Mouse (Mus musculus): Measurements from ENCODE around the gene Krtap4-7.
"Not testable (repeated sequence)": the region's sequence is repeated elsewhere in the genome, so short reads cannot be mapped to it uniquely, and the experiment has no call there.

The Krtap4-7 gene

DNA sequence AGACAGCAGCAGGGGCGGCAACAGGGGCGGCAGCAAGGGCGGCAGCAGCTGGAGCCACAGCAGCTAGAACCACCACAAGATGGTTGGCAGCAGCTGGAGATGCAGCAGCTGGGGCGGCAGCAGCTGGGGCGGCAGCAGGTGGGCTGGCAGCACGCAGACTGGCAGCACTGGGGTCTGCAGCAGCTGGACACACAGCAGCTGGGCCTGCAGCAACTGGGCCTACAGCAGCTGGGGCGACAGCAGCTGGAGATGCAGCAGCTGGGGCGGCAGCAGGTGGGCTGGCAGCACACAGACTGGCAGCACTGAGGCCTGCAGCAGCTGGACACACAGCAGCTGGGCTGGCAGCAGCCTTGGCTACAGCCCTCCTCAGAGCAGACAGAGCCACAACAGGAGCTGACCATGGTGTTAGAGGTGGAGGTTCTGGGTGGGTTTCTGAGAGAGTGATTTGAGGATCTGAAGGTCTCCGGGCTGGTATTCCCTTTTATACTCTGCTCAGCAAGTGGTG is at the start of gene Krtap4-7:
TSS of gene Krtap4-7 (minus strand) at position 455 of the 505 bp plus-strand sequence.
- DNase-seq (ENCODE audit: inconsistent age in 2 of 2, low spot score in 1 of 2): not testable (repeated sequence)

DNA sequence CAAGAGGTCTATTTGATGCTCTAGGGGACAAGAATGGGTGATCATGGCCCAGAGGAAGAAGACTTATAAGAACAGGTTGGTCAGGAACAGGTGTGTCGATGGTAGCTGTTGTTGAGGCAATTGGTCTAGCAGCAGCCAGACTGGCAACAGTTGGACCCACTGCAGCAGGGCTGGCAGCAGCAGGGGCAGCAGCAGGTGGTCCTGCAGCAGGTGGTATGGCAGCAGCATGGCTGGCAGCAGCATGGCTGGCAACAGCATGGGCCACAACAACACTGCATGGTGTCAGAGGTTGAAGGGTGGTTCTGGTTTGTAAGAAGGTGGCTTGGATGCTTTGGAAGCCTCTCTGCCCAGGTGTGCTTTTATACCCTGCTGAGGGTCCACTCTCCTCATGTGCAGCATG is 46.6 kb upstream of the Krtap4-7 start, which contains the start of gene Gm14190:
TSS of gene Gm14190 (minus strand) at position 278 of the 400 bp plus-strand sequence.
- no peak for DNase-seq (ENCODE audit: inconsistent age in 2 of 2, low spot score in 1 of 2)

DNA sequence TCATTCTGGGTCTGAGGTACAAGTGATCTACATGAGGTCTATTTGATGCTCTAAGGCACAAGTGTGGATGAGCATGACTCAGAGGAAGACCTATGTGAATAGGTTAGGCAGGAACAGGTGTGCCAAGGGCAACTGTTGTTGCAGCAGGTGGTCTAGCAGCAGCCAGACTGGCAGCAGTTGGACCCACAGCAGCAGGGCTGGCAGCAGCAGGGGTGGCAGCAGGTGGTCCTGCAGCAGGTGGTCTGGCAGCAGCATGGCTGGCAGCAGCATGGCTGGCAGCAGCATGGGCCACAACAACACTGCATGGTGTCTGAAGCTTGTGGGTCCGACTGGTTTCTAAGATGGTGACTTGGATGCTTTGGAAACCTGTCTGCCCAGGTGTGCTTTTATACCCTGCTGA is 41.3 kb upstream of the Krtap4-7 start:
- not testable (repeated sequence) for DNase-seq (ENCODE audit: inconsistent age in 2 of 2, low spot score in 1 of 2)

DNA sequence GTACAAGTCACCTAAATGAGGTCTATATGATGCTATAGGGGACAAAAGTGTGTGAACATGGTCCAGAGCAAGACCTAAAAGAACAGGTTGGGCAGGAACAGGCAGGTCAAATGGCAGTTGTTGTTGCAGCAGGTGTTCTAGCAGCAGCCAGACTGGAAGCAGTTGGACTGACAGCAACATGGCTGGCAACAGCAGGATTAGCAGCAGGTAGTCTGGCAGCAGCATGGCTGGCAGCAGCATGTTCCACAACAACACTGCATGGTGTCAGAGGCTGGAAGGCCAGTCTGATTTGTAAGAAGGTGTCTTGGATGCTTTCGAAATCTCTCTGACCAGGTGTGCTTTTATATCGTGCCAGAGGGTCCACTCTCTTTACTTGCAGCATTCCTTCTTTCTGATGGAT is 39.6 kb upstream of the Krtap4-7 start:
- DNase-seq (ENCODE audit: inconsistent age in 2 of 2, low spot score in 1 of 2): no peak

DNA sequence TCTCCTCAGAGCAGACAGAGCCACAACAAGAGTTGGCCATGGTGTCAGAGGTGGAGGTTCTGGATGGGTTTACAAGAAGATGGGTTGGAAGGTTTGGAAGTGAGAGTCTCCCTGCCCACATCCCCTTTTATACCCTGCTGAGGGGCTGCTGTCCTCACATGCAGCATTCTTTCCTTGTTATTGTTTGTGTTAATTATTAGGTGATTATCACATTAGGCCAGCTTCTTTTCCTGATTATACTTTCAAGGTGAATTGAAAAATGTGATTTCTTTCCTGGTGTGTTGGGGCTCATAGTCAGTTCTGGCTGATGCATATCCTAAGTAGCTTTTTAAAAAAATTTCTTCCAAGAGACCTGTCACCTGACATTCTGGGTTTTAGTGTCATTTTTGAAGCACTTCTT is 22.0 kb upstream of the Krtap4-7 start, which contains the start of gene Krtap4-6:
TSS of gene Krtap4-6 (minus strand) at position 101 of the 400 bp plus-strand sequence.
- DNase-seq (ENCODE audit: inconsistent age in 2 of 2, low spot score in 1 of 2): no peak

DNA sequence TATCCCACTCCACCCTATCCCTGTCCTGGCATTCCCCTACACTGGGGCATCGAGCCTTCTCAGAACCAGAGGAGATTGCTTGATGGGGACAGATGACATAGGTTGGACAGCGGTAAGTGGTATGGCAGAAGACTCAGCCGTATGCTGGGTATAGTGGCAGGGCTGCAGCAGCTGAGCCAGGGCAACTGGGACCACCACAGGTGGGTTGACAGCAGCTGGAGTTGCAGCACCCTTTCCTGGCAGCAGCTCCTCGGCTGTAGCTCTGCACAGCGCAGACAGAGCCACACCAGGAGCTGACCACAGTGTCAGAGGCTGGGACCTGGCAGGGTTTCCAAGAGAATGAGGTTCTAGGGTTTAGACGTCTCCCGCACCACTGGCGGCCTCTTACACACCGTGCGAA is 18.9 kb upstream of the Krtap4-7 start:
- no peak for DNase-seq (ENCODE audit: inconsistent age in 2 of 2, low spot score in 1 of 2)

DNA sequence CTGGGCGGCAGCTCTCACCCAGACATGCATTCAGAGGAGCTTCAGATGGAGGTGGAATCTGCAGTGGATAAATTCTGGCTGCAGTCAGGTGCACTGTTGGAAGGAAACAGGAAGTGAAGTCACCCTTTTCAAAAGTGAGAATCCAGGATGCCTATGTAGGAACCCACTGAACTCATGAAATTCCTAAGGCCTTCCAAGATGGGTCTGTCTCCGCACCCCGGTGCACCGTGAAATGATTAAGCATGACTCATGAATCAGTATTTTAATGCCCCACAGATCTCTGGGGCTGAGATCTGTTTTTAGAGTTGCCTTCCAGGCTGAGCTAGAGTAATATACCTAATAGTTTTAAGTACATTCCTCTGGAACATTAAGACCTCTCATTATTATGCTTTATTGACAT is 15.4 kb upstream of the Krtap4-7 start:
- DNase-seq (ENCODE audit: inconsistent age in 2 of 2, low spot score in 1 of 2): no peak

DNA sequence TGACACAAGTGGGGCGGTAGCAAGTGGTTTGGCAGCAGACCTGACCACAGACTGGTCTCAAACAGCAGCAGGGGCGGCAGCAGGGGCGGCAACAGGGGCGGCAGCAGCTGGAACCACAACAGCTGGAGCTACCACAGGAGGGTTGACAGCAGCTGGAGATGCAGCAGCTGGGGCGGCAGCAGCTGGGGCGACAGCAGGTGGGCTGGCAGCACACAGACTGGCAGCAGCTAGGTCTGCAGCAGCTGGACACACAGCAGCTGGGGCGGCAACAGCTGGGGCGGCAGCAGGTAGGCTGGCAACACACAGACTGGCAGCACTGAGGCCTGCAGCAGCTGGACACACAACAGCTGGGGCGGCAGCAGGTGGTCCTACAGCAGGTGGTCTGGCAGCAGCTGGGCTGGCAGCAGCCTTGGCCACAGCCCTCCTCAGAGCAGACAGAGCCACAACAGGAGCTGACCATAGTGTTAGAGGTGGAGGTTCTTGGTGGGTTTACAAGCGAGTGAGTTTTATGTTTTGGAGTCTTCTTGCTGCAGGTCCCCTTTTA is 14.7 kb upstream of the Krtap4-7 start, which contains the start of gene Gm11563:
TSS of gene Gm11563 (minus strand) at position 494 of the 544 bp plus-strand sequence.
- DNase-seq (ENCODE audit: inconsistent age in 2 of 2, low spot score in 1 of 2): not testable (repeated sequence)

DNA sequence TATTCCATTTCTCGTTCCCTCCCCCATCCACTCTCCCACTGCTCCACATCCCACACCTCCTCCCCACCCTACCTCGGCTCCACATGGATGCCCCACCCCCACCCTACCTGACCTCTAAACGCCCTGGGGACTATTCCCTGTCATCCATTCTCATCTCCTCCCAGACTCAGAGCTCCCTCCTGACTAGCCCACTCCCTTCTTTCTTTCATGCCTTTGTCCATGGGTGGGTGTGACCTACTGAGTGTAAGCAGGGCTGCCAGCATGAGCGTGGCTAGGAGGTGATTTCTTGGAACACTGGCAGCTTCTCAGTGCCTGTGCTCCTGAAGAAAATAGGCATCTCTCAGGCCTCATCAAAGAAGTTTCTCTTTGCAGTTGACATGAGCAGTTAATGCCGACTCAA is 13.2 kb upstream of the Krtap4-7 start:
- DNase-seq (ENCODE audit: inconsistent age in 2 of 2, low spot score in 1 of 2): no peak

DNA sequence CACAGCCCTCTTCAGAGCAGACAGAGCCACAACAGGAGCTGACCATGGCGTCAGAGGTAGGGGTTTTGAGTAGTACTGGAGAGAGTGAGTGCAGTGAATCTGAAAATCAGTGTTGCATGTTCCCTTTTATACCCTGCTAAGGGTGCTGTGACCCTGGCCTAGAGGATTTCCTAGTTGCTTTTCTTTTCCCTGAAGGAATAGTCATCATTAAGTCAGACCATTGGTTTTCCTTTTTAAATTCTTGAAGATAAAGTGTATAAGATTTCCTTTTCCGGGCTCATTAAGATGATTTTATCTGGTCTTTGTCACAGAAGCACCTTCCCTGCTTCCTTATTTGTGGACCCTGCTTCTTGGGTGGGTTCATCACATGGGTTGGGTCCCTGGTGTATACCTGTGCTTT is 6.2 kb upstream of the Krtap4-7 start, which contains the start of gene Gm11555:
TSS of gene Gm11555 (minus strand) at position 101 of the 400 bp plus-strand sequence.
- DNase-seq (ENCODE audit: inconsistent age in 2 of 2, low spot score in 1 of 2): no peak

DNA sequence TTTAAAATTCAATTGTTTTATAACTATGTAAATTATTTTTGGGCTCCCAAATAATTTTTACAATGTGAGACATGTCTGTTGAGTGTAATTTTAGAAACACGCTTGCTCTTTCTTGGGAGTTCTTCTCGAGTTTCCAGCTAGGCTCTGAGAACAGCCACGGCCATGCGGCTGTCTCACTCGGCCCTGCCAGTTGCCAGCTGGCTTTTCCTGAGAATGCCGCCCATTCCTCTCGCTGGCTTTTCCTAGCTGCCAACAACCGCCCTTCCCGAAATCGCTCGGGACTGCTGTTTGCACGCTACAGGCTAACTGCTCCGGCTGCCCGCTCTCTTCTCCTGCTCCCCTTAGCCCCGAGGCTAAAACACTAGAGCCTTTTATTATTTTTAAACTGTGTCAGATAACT is 2.6 kb upstream of the Krtap4-7 start:
- DNase-seq (ENCODE audit: inconsistent age in 2 of 2, low spot score in 1 of 2): no peak

DNA sequence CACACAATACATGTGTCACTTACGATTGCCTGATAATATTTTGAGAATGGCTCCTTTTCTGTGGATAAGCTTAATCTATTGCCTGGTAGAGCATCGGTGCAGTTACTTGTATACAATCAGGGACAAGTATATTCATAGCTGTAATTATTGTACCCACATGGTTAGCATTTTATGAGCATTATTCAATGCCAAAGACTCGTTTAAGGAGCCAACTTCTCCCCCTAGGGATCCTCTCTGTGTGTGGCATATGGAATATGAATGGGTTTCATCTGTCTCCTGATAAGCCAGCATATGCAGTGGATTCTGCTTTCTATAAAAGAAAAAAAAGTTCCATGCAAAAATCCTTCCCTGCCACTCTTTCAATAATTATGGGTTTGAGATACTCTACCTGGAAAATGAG is 462 bp upstream of the Krtap4-7 start:
- DNase-seq (ENCODE audit: inconsistent age in 2 of 2, low spot score in 1 of 2): no peak

DNA sequence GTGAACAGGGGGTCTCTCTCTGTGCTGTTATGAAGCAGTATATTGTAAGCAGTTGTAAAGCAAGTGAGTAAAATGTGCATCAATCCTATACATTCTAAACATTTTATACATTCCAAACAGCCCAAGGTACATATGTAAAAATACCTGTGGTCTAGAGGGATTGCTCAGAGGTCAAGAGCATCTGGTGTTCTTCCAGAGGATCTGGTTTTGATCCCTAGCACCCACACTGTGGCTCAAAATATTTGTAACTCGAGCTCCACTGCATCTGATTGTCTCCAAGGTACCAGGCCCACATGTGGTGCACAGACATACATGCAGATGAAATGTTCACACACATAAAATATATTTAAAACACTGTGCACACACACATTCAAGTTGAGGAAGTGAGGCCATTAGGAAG is 3.0 kb downstream of the Krtap4-7 start:
- no peak for DNase-seq (ENCODE audit: inconsistent age in 2 of 2, low spot score in 1 of 2)

DNA sequence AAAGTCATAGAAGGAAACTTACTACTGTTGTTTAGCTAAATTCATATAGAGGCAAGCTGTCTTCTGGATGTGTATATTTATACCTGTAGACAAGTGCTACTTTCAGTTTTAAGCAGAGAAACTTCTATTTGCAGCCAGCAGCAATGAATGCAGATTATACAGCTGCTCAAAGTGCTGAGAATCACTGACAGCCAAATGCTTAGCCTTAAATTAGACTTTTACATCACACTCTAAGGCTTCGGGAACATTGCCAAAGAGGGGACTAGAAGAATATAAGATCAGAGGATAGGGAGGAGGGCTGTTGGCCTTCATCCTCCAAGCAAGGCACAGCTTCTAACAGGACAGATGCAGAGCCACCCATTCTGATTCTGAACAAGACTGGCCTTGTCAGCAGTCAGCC is 6.8 kb downstream of the Krtap4-7 start:
- DNase-seq (ENCODE audit: inconsistent age in 2 of 2, low spot score in 1 of 2): no peak

DNA sequence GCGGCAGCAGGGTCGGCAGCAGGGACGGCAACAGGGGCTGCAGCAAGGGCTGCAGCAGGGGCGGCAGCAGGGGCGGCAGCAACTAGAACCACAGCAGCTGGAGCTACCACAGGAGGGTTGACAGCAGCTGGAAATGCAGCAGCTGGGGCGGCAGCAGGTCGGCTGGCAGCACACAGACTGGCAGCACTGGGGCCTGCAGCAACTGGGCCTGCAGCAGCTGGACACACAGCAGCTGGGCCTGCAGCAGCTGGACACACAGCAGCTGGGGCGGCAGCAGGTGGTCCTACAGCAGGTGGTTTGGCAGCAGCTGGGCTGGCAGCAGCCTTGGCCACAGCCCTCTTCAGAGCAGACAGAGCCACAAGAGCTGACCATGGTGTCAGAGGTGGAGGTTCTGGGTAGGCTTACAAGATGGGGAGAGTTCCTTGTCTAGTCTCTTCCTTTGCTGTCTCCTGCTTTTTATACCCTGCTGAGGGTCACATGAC is 9.2 kb downstream of the Krtap4-7 start, which contains the start of gene Krtap4-2:
TSS of gene Krtap4-2 (minus strand) at position 432 of the 482 bp plus-strand sequence.
- no peak for DNase-seq (ENCODE audit: inconsistent age in 2 of 2, low spot score in 1 of 2)

DNA sequence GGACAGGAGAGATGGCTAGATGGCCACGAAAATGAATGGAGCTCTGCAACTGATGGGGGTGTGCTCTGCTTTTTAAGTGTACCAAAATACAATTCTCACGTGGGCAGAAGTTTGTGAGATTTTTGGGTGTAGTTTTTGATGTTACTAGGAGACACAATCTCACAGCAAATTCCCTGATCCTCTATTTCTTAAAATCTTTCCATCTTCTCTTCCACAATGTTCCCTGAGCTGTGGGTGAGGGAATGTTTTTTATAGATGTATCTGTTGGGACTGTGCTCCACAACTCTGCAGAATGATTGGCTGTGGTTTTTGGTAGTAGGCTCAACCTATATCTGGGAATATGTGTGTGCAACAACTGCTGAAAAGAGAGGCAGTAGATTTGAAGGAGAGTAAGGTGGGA is 10.6 kb downstream of the Krtap4-7 start:
- no peak for DNase-seq (ENCODE audit: inconsistent age in 2 of 2, low spot score in 1 of 2)

DNA sequence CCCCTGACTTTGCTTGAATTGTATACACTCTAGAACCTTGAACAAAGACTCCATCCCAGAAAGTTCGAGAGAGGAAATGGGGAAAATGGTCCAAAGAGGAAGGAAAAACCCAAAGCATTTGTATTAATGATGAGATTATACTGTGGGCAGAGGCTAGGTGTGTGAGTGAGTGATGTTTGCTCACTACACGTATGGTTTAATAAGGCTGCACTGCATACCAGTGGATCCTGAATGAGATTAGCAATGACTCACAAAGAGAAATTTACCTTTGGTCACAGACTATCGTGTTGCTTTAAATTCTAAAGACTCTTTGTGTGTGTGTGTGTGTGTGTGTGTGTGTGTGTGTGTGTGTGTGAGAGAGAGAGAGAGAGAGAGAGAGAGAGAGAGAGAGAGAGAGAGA is 13.0 kb downstream of the Krtap4-7 start:
- no peak for DNase-seq (ENCODE audit: inconsistent age in 2 of 2, low spot score in 1 of 2)

DNA sequence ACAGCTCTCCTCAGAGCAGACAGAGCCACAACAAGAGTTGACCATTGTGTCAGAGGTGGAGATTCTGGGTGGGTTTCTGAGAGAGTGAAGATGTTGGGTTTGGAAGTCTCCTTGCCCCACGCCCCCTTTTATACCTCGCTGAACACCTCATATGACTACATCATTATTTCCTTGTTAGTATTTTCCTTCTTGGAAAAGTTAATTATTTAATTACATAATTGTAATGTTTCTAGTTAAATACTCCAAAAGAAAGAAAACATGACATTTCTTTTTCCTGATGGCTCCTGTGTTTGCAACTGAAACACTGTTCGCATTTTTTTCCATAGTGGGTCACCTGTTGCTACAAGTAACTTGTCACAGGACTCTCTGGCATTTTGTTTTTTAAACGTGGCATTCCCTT is 15.8 kb downstream of the Krtap4-7 start, which contains the start of gene Krtap4-1:
TSS of gene Krtap4-1 (minus strand) at position 101 of the 400 bp plus-strand sequence.
- DNase-seq (ENCODE audit: inconsistent age in 2 of 2, low spot score in 1 of 2): no peak

DNA sequence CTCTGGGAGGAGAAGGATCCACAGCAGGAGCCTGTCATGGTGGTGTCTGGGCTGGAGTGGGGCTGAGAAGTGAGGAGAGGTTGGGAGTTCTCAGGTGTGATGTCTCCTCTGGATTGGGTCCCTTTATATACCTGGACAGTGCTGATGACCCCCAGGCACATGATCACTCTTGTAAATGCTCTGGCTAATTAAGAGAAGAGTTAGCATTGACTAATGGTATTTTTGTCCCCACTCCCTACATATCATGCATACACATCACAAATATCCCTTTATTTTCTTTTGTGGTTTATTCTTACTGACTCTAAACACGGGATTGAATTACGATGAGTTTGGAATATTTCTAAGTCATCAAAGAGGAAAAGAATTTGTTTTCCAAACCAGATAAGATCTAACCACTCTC is 23.6 kb downstream of the Krtap4-7 start, which contains the start of gene Gm11562:
TSS of gene Gm11562 (minus strand) at position 101 of the 400 bp plus-strand sequence.
- no peak for DNase-seq (ENCODE audit: inconsistent age in 2 of 2, low spot score in 1 of 2)

DNA sequence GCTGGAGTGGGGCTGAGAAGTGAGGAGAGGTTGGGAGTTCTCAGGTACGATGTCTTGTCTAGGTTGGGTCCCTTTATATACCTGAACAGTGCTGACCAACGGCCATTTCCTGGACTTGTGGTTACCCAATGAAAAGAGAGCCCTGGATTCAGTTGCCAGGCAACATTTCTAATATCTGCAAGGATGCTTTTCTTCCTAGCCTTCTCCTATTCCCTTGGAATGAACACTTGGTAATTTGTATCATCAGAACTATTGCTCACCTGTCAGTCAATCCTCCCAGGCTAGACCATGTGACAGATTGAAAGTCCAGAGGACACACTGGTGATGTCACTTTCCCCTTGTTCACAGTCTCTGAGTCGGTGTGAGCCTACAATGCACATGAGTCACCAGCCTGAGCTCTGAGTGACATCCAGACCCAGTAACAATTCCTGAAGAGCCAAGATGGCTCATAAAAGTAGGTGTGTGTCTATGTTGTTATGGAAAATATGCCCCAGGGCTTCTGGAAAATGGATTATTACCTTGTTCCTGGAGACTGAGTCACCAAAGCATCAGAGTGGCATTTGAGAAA is 29.0 kb downstream of the Krtap4-7 start, which contains the start of gene Krtap2-4:
TSS of gene Krtap2-4 (minus strand) at position 51 of the 568 bp plus-strand sequence.
- peak in 1 of 2 experiments; percentile 18 for DNase-seq (ENCODE audit: inconsistent age in 2 of 2, low spot score in 1 of 2)

DNA sequence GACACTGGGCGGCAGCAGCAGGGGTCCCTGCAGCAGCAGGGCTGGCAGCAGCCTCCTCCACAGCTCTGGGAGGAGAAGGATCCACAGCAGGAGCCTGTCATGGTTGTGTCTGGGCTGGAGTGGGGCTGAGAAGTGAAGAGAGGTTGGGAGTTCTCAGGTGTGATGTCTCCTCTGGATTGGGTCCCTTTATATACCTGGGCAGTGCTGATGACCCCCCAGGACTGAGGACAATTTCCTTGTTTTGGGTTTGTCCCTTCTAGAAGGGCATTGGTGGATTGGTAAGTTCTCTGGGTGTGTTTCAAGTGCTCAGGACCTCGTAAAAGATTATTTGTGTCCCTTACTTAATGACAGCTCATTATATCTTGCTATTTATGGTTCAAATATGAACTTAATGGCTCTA is 33.8 kb downstream of the Krtap4-7 start, which contains the start of gene Gm11937:
TSS of gene Gm11937 (minus strand) at position 101 of the 400 bp plus-strand sequence.
- not testable (repeated sequence) for DNase-seq (ENCODE audit: inconsistent age in 2 of 2, low spot score in 1 of 2)

DNA sequence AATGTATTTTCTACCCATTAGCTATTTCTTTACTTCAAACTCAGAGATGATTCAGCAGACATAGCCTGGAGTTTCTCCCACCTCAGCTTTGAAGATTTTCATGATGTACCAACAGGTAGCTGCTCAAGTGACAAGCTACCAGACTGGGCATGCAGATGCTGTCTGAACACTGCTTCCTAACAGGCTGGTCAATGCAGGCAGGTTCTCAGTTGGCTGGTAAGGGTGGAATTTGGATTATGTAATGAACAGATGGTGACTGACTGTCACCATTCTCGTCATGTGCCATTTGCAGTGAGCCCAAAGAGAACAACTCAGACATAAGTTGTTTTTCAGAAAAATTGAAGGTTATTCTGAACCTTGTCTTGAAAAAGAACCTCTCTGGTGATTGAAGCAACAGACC is 34.8 kb downstream of the Krtap4-7 start:
- no peak for DNase-seq (ENCODE audit: inconsistent age in 2 of 2, low spot score in 1 of 2)
